Mouse (Mus musculus): ENCODE results near the gene Pitpnm2.

GRCm38 (mm10) chr5:124155943-124156342, 93.6 kb downstream of the Pitpnm2 start:
- TF ChIP-seq POLR2A (IDR thresholded peaks at IDR 0.05; ENCODE audit: extremely low read depth, insufficient read depth, low read length) (no peak), CTCF (IDR thresholded peaks at IDR 0.05; ENCODE audit: extremely low read depth, insufficient read depth, low read length) (no peak)

All from cortical plate, adult 2 months (tissue).